Mouse (Mus musculus) heart, embryonic 15.5 days (tissue): ENCODE data around the gene Serpinb7. TPM values are rescaled to one million over a fixed set of nuclear protein-coding genes. Genes with fewer than 3 reads are reported as not detected.

Experiments
- ATAC-seq: fragments of 200-750 bp; cut with Nextera tagmentation; replicated peaks from 2 replicates; pipeline ENCODE4 v1.8.0; 2017; ENCODE audit warnings: low read depth, moderate TSS enrichment; ENCODE audit not compliant: insufficient number of reproducible peaks, insufficient read depth, low FRiP score
- H3K27ac ChIP-seq: fragments of 300-500 bp; sonication (generic); 2 replicates; pipeline ENCODE4 v1.5.1; 2015; ENCODE audit warnings: mild to moderate bottlenecking, inconsistent platforms
- H3K27me3 ChIP-seq: fragments of 300-500 bp; sonication (generic); 2 replicates; pipeline ENCODE4 v1.6.1; 2015; ENCODE audit warnings: inconsistent platforms
- H3K36me3 ChIP-seq: fragments of 300-500 bp; sonication (generic); 2 replicates; pipeline ENCODE4 v1.6.1; 2015; ENCODE audit warnings: mild to moderate bottlenecking, inconsistent platforms
- H3K4me1 ChIP-seq: fragments of 300-500 bp; sonication (generic); replicated peaks from 2 replicates; pipeline ENCODE4 v1.6.1; 2015; ENCODE audit warnings: inconsistent platforms
- H3K4me2 ChIP-seq: fragments of 300-500 bp; sonication (generic); 2 replicates; pipeline ENCODE4 v1.6.1; 2015; ENCODE audit warnings: inconsistent platforms, mild to moderate bottlenecking, moderate library complexity
- H3K4me3 ChIP-seq: fragments of 300-500 bp; sonication (generic); 2 replicates; pipeline ENCODE4 v1.5.1; 2015; ENCODE audit warnings: mild to moderate bottlenecking, inconsistent platforms
- H3K9ac ChIP-seq: fragments of 300-500 bp; sonication (generic); 2 replicates; pipeline ENCODE4 v1.6.1; 2015; ENCODE audit warnings: mild to moderate bottlenecking, inconsistent platforms
- H3K9me3 ChIP-seq: fragments of 300-500 bp; sonication (generic); replicated peaks from 2 replicates; pipeline ENCODE4 v1.6.1; 2016; ENCODE audit warnings: inconsistent platforms
- WGBS: fragments of 180-500 bp; shearing (Covaris S2); methylation state at CpG from one replicate; pipeline ENCODE4 v1.1.7; 2015; ENCODE audit warnings: mixed read lengths; 5-methylcytosine and 5-hydroxymethylcytosine counted together
- polyA plus RNA-seq: library from polyadenylated mRNA; unstranded; fragments of >200 nt; fragmentation: Nextera tagmentation; extraction: Ambion mirVana; gene quantifications from 2 replicates; pipeline ENCODE4 v1.2.1, GENCODE M21; 2015

The Serpinb7 gene
- polyA plus RNA-seq, 1 experiment from 2014 or later: 0.13 TPM

DNA sequence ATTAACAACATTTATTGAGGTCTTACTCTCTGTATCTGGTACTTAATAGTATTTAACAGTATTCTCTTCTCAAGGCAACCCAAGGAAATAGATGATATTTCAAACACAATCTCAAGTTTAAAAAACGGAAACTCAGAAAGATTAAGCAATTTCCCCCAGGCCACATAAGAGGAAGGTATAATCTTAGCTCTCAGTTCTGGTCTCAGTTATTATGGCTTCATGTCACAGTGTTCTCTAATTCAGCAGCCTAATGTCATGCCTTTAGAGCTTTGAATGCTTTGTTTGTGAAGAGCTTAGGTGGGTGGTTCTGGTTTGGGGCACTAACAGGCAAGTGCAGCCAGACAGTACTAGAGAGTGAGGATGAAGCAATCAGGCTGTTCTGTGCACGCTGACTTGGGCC, 9.7 kb upstream of the Serpinb7 start:
- H3K27ac ChIP-seq: no peak overlapping the region
- no peaks in the 10 kb centered on the region for H3K9me3 ChIP-seq
- H3K36me3 ChIP-seq: no peaks in the 10 kb centered on the region
- H3K4me2 ChIP-seq: no peak overlapping the region
- H3K27me3 ChIP-seq: no peaks in the 10 kb centered on the region
- no peak overlapping the region for H3K4me3 ChIP-seq
- ATAC-seq: no peak
- no peaks in the 10 kb centered on the region for H3K4me1 ChIP-seq
- 77% methylated on average over 2 of the region's 2 CpGs for WGBS
- H3K9ac ChIP-seq: no peak overlapping the region

DNA sequence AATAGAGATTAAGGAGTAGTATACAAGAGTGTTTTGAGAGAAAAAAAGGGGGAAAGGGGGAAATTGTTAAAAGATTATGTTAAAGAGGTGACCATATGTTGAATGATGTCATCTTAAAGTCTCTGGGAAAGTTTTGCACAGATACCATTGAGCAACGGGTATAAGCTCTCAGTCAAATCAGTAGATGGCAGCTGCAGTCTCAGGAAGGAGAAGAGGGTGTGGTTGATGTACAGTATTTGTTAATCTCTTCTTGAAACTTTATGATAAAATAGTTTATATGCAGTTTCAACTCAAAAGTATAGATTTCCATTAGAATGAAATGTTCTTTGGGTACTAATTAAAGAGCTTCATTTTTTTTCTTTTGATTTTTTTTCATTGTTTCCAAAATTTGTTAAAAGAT, 2.0 kb upstream of the Serpinb7 start:
- no peak for ATAC-seq
- Histone ChIP-seq H3K4me2 (no peak overlapping the region), H3K27ac (no peak overlapping the region), H3K9ac (no peak overlapping the region), H3K9me3 (no peaks in the 10 kb centered on the region), H3K27me3 (no peaks in the 10 kb centered on the region), H3K4me1 (no peaks in the 10 kb centered on the region), H3K36me3 (no peaks in the 10 kb centered on the region), H3K4me3 (no peak overlapping the region)
- 52% methylated on average over 1 of the region's 1 CpGs for WGBS

DNA sequence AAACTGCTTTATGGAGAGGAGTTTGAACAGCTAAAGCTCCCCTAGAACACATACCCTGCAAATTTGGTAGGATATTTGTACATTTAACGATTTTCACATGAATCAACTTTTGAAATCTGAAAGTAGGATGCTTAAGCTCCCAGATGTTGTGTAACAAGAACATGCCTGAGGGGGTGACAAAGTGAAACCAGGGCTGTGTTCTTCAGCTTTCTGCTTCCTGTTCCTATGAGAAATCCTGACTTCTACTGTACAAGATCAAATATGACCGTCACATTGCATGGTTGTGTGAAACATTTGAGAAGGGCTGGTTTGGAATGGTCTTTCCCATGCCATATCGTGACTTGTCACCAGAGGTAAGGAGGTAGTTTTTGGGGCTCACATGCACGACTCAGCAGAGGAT, 2.6 kb downstream of the Serpinb7 start:
- no peak for ATAC-seq
- Histone ChIP-seq H3K36me3 (no peaks in the 10 kb centered on the region), H3K4me1 (no peaks in the 10 kb centered on the region), H3K9ac (no peak overlapping the region), H3K4me2 (no peak overlapping the region), H3K4me3 (no peak overlapping the region), H3K27me3 (no peaks in the 10 kb centered on the region), H3K27ac (no peak overlapping the region), H3K9me3 (no peaks in the 10 kb centered on the region)
- WGBS: 75% methylated on average over 4 of the region's 4 CpGs

DNA sequence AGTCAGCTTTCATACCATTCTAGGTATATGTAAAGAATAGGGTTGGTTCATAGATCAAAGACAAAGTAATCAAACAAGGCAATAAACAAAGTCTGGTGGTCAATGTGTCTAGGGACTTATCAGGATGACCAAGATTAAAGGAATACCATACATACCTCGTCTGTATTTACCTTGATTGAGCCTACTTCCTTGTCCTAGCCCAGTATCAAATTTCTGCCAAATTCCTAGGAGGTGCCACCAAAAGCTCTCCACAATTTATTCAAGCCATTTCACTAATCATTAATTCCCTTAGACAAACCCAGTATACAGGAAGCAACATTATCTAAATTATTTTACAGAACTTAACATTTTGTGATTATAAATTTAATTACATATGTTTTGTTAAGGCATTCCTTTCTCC, 15.2 kb downstream of the Serpinb7 start:
- no peaks in the 10 kb centered on the region for H3K4me1 ChIP-seq
- no peak for ATAC-seq
- no peak overlapping the region for H3K27ac ChIP-seq
- H3K27me3 ChIP-seq: no peaks in the 10 kb centered on the region
- no peak overlapping the region for H3K9ac ChIP-seq
- no peaks in the 10 kb centered on the region for H3K9me3 ChIP-seq
- H3K4me2 ChIP-seq: no peak overlapping the region
- no peaks in the 10 kb centered on the region for H3K36me3 ChIP-seq
- WGBS: 17% methylated on average over 1 of the region's 1 CpGs
- no peak overlapping the region for H3K4me3 ChIP-seq

DNA sequence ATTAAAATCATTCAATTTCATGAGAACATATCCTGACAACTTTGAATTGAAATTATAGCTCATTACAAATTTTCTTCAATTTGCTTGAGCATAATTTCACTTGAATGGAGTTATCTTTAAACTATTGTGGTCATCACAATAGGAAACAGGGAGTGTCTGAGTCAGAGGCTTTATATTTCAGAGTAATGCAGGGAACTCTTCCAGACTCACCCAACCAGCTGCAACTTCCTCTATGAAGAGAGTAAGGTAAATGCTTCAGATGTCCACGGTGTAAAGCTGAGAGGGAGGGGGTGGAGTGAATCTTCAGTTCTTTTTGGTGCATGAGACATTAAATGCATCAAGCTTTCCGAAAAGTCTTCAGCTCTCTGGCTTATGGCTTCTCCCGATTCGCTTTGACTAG, 23.0 kb downstream of the Serpinb7 start:
- WGBS: 70% methylated on average over 4 of the region's 4 CpGs
- no peak for ATAC-seq

DNA sequence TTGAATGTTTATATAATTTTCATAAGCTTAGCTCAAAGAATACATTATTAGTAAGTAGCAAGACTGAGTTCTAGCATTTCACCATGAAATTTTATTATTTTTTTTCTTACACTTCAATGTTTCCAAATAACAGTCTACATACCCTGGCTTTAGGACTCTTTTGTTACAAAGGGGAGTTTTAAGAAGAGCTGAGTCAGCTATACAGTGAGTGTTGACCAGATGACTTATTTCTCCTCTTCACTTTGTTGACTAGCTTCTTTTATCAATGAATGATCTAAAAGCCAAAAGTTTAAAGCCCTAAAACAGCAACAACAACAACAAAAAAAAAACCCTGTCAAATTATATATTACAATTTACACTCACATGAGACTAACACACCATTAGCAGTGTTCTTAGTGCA, 31.8 kb downstream of the Serpinb7 start:
- Histone ChIP-seq H3K9ac (no peak overlapping the region), H3K36me3 (no peaks in the 10 kb centered on the region), H3K27me3 (no peaks in the 10 kb centered on the region), H3K4me1 (no peaks in the 10 kb centered on the region), H3K27ac (no peak overlapping the region), H3K9me3 (no peaks in the 10 kb centered on the region), H3K4me2 (no peak overlapping the region), H3K4me3 (no peak overlapping the region)
- ATAC-seq: no peak

More for the DNA sequence above, 23.0 kb downstream of the Serpinb7 start:
- no peaks in the 10 kb centered on the region for H3K9me3 ChIP-seq
- H3K4me3 ChIP-seq: no peak overlapping the region
- no peaks in the 10 kb centered on the region for H3K4me1 ChIP-seq
- H3K27ac ChIP-seq: no peak overlapping the region
- H3K36me3 ChIP-seq: no peaks in the 10 kb centered on the region
- H3K4me2 ChIP-seq: no peak overlapping the region
- H3K9ac ChIP-seq: no peak overlapping the region
- no peaks in the 10 kb centered on the region for H3K27me3 ChIP-seq

DNA sequence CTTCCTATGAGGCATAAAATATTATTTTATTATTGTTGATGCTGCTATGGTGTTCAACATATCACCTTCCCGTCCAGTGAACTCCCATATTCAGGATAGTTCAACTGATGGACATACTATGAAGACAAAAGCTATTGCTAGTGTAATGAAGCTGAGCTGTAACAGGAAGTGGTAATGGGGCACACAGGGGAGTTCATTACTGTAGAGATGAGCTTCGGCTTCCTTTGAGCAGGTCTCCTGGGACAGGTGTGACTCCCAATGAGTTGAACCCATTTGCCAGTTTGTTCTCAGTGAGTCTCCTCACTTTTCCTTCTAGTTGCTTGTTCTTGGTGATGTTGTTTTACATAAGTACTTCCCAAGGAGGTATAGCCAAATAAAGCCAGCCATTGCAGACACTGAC, 36.1 kb downstream of the Serpinb7 start:
- Histone ChIP-seq H3K4me3 (no peak overlapping the region), H3K9ac (no peak overlapping the region), H3K4me2 (no peak overlapping the region), H3K36me3 (no peaks in the 10 kb centered on the region), H3K9me3 (no peaks in the 10 kb centered on the region), H3K27me3 (no peaks in the 10 kb centered on the region), H3K4me1 (no peaks in the 10 kb centered on the region), H3K27ac (no peak overlapping the region)
- 61% methylated on average over 2 of the region's 2 CpGs for WGBS
- ATAC-seq: no peak

DNA sequence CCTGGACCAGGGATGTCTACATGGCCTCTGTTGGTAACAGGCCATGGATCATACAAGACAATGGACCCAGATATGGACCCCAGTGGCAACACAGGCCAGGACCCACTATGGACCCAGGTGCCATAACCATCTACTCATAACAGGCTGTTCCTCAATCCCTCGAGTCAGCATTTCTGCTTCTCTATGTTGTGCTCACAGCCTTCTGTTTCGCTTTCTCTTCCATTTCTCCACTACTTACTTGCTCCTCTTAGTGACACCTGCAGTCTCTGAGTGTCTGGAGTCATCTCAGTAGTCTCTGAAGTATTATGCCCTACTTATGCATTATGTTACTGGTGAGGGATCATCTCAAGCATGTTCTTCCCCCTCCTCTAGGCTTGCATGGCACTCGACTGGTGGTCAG, 40.0 kb downstream of the Serpinb7 start:
- Histone ChIP-seq H3K27me3 (no peaks in the 10 kb centered on the region), H3K4me3 (no peak overlapping the region), H3K27ac (no peak overlapping the region), H3K9me3 (no peaks in the 10 kb centered on the region), H3K4me1 (no peaks in the 10 kb centered on the region), H3K36me3 (no peaks in the 10 kb centered on the region), H3K9ac (no peak overlapping the region), H3K4me2 (no peak overlapping the region)
- ATAC-seq: no peak
- WGBS: 73% methylated on average over 3 of the region's 3 CpGs

DNA sequence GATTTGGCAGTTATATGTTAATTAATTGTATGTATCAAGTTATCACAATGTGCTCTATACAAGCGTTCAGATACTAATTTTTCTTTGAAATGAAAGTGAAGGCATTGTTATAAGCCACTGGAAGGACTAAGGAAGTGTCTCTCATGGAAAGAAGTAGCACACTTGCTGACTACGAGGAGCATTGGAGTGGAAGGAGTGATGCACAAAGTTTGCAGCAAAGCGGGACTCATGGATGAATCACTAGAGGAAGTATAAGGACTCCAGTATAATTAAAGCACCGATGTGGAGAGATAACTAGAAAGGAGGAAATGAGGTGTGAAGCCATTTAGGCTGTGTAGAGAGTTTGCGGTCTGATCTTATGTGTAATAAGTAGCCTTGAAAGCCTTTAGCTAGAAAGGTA, 45.9 kb downstream of the Serpinb7 start:
- Histone ChIP-seq H3K9me3 (no peaks in the 10 kb centered on the region), H3K36me3 (no peaks in the 10 kb centered on the region), H3K9ac (no peak overlapping the region), H3K4me1 (no peaks in the 10 kb centered on the region), H3K27ac (no peak overlapping the region), H3K27me3 (no peaks in the 10 kb centered on the region), H3K4me2 (no peak overlapping the region), H3K4me3 (no peak overlapping the region)
- 78% methylated on average over 5 of the region's 5 CpGs for WGBS
- ATAC-seq: no peak

DNA sequence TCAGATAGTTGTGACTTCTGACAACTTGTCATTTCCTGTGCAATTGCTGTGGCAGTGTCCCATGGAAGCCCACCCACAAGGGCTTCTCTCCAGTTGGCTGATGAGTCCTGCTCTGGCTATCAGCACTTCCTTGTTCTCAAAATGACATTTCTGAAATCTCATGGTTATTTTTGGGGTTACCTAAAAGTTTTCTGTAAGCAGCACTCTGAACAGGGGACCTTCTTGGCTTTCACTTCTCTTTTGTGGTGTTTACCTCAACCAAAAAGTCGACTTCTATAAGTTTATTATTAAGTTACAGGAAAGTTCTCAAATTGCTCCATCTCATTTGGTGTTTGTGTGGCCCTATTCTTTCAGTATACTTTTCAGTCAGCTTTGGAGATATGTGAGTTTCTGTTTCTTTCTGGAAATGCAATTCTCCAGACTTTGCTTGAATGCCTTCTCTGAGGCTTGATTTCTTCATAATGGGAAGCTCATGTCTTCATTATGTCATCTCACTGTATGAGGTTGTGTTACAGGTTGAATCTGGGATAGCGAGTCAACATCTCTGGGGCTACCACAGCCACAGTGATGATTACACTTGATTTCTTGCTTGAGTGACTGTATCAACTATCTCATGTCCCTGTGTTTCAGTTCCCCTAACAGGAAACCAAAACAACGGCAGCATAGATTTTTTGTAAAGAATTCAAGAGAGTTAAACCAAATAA, 47.9 kb downstream of the Serpinb7 start:
- no peak for ATAC-seq
- Histone ChIP-seq H3K27me3 (no peaks in the 10 kb centered on the region), H3K9ac (no peak overlapping the region), H3K4me1 (no peaks in the 10 kb centered on the region), H3K9me3 (no peaks in the 10 kb centered on the region), H3K4me2 (no peak overlapping the region), H3K4me3 (no peak overlapping the region), H3K36me3 (no peaks in the 10 kb centered on the region), H3K27ac (no peak overlapping the region)
- WGBS: 64% methylated on average over 3 of the region's 3 CpGs

DNA sequence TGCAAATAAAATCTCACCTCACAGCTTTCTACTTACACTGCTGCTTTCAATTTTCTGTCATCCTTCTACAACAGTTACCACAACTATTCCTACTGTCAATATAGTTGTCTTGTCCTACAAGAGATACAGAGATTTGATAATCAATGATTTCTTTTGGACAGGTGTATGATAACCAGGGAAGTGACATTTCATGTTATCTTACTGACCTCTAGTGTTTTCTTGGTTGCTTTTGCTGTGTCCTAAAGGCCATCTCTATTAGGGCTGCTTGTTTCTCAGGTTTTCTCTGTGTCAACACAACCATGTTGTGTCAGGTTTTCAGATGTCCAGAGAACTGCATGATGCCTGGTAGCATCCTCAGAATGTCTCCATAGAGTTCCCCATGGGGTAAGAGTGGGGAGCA, 80.5 kb downstream of the Serpinb7 start:
- Histone ChIP-seq H3K4me1 (no peaks in the 10 kb centered on the region), H3K4me3 (no peak overlapping the region), H3K4me2 (no peak overlapping the region), H3K36me3 (no peaks in the 10 kb centered on the region), H3K9me3 (no peaks in the 10 kb centered on the region), H3K9ac (no peak overlapping the region), H3K27ac (no peak overlapping the region), H3K27me3 (no peaks in the 10 kb centered on the region)
- no peak for ATAC-seq

DNA sequence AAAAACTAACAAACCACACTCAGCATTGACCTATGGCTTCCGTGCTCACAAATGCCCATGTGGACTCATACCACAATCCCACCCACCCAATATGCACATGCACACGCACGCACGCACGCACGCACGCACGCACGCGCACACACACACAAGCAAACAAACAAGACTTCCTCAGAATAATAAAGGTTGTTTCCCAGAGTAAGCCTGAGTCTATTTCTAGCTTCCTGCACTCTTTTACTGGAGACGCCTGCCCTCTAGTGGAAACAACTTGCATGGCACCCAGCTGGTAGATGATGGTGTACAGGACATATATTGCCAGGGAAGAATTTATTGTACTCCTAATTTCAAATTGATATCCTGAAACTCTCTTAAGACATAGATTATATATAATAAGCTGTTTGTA, 82.0 kb downstream of the Serpinb7 start:
- H3K4me1 ChIP-seq: no peaks in the 10 kb centered on the region
- no peaks in the 10 kb centered on the region for H3K9me3 ChIP-seq
- H3K4me3 ChIP-seq: no peak overlapping the region
- H3K27ac ChIP-seq: no peak overlapping the region
- no peaks in the 10 kb centered on the region for H3K36me3 ChIP-seq
- 28% methylated on average over 11 of the region's 11 CpGs for WGBS
- no peaks in the 10 kb centered on the region for H3K27me3 ChIP-seq
- no peak for ATAC-seq
- peak overlapping the region; percentile 42 for H3K4me2 ChIP-seq
- no peak overlapping the region for H3K9ac ChIP-seq
